Mouse (Mus musculus): ENCODE measurements around the gene Cep350. TPM values are rescaled to one million over a fixed set of nuclear protein-coding genes. Genes with fewer than 3 reads are reported as not detected.

The Cep350 gene
- polyA plus RNA-seq, 1 experiment, result 36.5 TPM

DNA sequence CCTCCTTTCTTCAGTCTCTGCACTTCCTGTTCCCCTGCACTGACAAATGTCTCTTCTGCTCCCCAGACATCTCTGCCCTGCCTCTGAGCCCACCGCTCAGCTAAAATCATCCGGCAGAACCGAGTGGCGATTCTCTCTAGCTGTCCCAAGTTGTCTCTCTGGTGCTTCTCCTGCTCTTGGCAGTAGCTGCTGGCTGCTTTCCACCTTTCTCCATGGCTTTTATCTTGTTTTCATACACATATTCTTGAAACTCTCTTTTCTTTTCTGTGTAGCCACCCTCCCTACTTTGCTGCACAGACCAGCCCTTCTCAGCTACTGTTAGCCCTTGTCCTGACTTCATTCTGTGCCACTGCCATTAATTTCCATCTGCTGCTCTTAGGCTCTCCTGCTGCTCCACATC lies 175.6 kb downstream of the Cep350 start:
- Histone ChIP-seq H3K27me3 (ENCODE audit: control insufficient read depth, insufficient read depth, low read length, poor library complexity, severe bottlenecking) (no peaks in the 10 kb centered on the region), H3K9me3 (replicated peaks; ENCODE audit: control insufficient read depth, insufficient read depth, low read length, poor library complexity, severe bottlenecking) (no peaks in the 10 kb centered on the region), H3K9ac (ENCODE audit: low read depth, poor library complexity, severe bottlenecking) (no peak overlapping the region), H3K27ac (ENCODE audit: insufficient read depth, low read length) (no peak overlapping the region), H3K36me3 (ENCODE audit: control insufficient read depth, insufficient read depth, low read length, poor library complexity, severe bottlenecking) (no peaks in the 10 kb centered on the region), H3K4me3 (ENCODE audit: low read depth, low read length) (no peak overlapping the region), H3K4me1 (ENCODE audit: control insufficient read depth, insufficient read depth, low read length) (no peaks in the 10 kb centered on the region)
- TF ChIP-seq CTCF (IDR thresholded peaks at IDR 0.05; ENCODE audit: low read depth, low read length) (no peak), POLR2A (IDR thresholded peaks at IDR 0.05; ENCODE audit: insufficient read depth, low read length) (no peak), EP300 (IDR thresholded peaks at IDR 0.05; ENCODE audit: insufficient read depth, low read depth, low read length) (no peak)

DNA sequence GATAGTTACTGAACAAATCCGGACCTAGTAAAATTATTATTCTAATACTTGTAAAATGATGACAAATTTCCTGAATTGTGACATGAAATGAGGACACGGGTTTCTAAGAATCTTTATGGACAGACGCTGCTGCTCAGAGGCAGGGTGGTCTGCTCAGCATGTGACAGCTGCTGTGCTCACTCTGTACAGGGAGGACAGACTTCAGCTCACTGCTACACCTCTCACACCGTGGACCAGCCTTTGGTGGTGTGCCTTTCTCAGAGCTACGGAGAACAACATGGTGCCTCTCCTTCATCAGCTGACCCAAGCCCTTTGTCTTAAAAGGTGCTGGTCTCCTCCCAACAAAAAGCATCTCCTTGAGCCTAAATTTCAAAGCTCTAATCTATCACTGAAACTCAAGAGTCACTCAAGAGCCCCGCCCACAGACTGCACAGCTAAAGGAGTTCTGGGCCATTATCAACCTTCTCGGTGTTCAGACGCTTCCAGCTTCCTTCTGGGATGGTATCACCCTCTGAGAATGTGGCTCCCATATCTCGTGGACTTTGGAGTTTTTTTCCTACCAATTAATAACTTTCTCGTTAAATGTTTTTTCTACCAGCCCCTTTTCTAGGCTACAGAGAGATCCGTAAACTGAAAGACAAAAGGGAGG lies 176.2 kb downstream of the Cep350 start:
- H3K27ac ChIP-seq (ENCODE audit: insufficient read depth, low read length), result no peak overlapping the region
- H3K9me3 ChIP-seq (replicated peaks; ENCODE audit: control insufficient read depth, insufficient read depth, low read length, poor library complexity, severe bottlenecking), result no peaks in the 10 kb centered on the region
- H3K4me3 ChIP-seq (ENCODE audit: low read depth, low read length), result no peak overlapping the region
- no peak for TF ChIP-seq EP300 (IDR thresholded peaks at IDR 0.05; ENCODE audit: insufficient read depth, low read depth, low read length)
- TF ChIP-seq CTCF (IDR thresholded peaks at IDR 0.05; ENCODE audit: low read depth, low read length), result no peak
- TF ChIP-seq POLR2A (IDR thresholded peaks at IDR 0.05; ENCODE audit: insufficient read depth, low read length), result no peak
- H3K9ac ChIP-seq (ENCODE audit: low read depth, poor library complexity, severe bottlenecking), result no peak overlapping the region
- no peaks in the 10 kb centered on the region for H3K27me3 ChIP-seq (ENCODE audit: control insufficient read depth, insufficient read depth, low read length, poor library complexity, severe bottlenecking)
- no peaks in the 10 kb centered on the region for H3K36me3 ChIP-seq (ENCODE audit: control insufficient read depth, insufficient read depth, low read length, poor library complexity, severe bottlenecking)
- no peaks in the 10 kb centered on the region for H3K4me1 ChIP-seq (ENCODE audit: control insufficient read depth, insufficient read depth, low read length)

DNA sequence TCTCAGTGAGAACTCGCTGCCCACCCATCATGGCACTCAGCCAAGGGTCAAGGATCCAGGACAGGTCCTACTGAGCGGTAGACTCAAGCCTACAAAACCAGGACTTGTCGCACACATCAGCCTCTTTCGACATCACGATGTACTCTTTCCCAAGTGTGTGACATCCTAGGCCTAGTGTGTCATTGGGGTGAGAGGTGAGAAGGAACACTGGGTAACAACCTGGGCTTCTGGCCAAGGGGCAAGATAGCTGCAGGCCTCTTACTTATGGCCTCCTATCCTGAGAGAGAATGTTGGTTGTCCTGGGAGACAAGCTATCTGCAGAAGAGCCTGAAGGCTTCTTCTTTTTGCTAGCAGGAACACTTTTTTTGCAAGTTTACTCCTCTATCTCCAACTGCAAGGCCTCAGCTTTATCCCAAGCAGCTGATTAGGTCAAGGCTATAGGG lies 177.2 kb downstream of the Cep350 start:
- H3K9ac ChIP-seq (ENCODE audit: low read depth, poor library complexity, severe bottlenecking), result no peak overlapping the region
- no peak overlapping the region for H3K4me3 ChIP-seq (ENCODE audit: low read depth, low read length)
- H3K27ac ChIP-seq (ENCODE audit: insufficient read depth, low read length), result no peak overlapping the region
- no peaks in the 10 kb centered on the region for H3K27me3 ChIP-seq (ENCODE audit: control insufficient read depth, insufficient read depth, low read length, poor library complexity, severe bottlenecking)
- no peaks in the 10 kb centered on the region for H3K9me3 ChIP-seq (replicated peaks; ENCODE audit: control insufficient read depth, insufficient read depth, low read length, poor library complexity, severe bottlenecking)
- H3K36me3 ChIP-seq (ENCODE audit: control insufficient read depth, insufficient read depth, low read length, poor library complexity, severe bottlenecking), result no peaks in the 10 kb centered on the region
- TF ChIP-seq EP300 (IDR thresholded peaks at IDR 0.05; ENCODE audit: insufficient read depth, low read depth, low read length), result no peak
- no peak for TF ChIP-seq POLR2A (IDR thresholded peaks at IDR 0.05; ENCODE audit: insufficient read depth, low read length)
- TF ChIP-seq CTCF (IDR thresholded peaks at IDR 0.05; ENCODE audit: low read depth, low read length), result no peak
- H3K4me1 ChIP-seq (ENCODE audit: control insufficient read depth, insufficient read depth, low read length), result no peaks in the 10 kb centered on the region

Other genes starting within 250 kb of the Cep350 start
- not detected in 2 replicates for gene Lhx4, start 221.6 kb downstream of the Cep350 start, polyA plus RNA-seq (2011; ENCODE audit: insufficient read depth, insufficient read length, low read depth, missing spikeins)
- 14.7 and 18.1 TPM in 2 replicates for gene Qsox1, start 160.4 kb downstream of the Cep350 start, polyA plus RNA-seq (2011; ENCODE audit: insufficient read depth, insufficient read length, low read depth, missing spikeins)
- 178 and 198 TPM in 2 replicates for gene Tor1aip2, start 62.1 kb upstream of the Cep350 start, polyA plus RNA-seq (2011; ENCODE audit: insufficient read depth, insufficient read length, low read depth, missing spikeins)
- 18.8 and 29.9 TPM in 2 replicates for gene Tor1aip1, start 63.2 kb upstream of the Cep350 start, polyA plus RNA-seq (2011; ENCODE audit: insufficient read depth, insufficient read length, low read depth, missing spikeins)
- 0.33 and 0.40 TPM in 2 replicates for gene Fam163a, start 231.8 kb upstream of the Cep350 start, polyA plus RNA-seq (2011; ENCODE audit: insufficient read depth, insufficient read length, low read depth, missing spikeins)

Measured in ES-Bruce4 (cell line).